In the genomic region with DNA sequence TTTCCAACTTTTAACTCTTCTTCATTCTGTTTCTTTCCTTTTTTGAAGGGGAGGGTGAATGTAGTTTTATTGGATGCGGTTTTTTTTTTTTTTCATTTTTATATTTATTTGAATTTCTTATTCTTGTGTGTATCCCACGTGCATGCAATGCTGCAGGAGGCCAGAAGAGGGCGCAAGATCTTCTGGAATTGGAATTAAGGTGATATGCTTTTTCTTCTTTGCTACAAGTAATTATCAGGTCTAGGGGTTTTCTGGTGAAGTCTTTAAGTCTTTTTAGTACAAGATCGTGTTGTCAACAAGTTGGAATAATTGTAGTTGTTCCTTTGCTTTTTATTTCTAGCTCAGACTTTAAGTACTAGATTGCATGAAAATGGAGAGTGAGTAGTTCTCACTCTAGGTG, we compare ENCODE assay signal across 11 mouse cellular contexts. TPM values are rescaled to one million over a fixed set of nuclear protein-coding genes. Genes with fewer than 3 reads are reported as not detected.
DNase-seq lines count a peak whose midpoint lies in the region; ATAC-seq and TF ChIP-seq lines count a peak whose summit lies in the region.
"Had no signal": no experiment of that assay in that cellular context is flagged by ENCODE, and none has a peak within 500 bp of the region (broad histone marks: within the 10 kb centered on the region; RNA-seq: fewer than 3 reads in every experiment).

No protein-coding gene starts in this region.

- 31% methylated on average over 4 of the region's 4 CpGs for WGBS in cerebellum, adult 2 months
- whole genome bisulfite sequencing in liver, postnatal 0 days (ENCODE audit: insufficient replicate concordance) = 20% methylated on average over 4 of the region's 4 CpGs

- dilution Hi-C loops in CH12.LX (cut with MboI; ENCODE audit: extremely low pct_ligation_motif_present, extremely low pct_unique_long_range_greater_than_20kb, low sequenced_read_pairs) = no loop called here

- no peak overlapping the region for H3K9ac ChIP-seq in CH12.LX (ENCODE audit: insufficient read depth, low read depth)
- no peak overlapping the region for H3K9ac ChIP-seq in liver, postnatal 0 days (replicated peaks)
- H3K9ac ChIP-seq: heart, embryonic 13.5 days; lung, embryonic 15.5 days; stomach, embryonic 15.5 days had no signal

- H3K9me3 ChIP-seq in CH12.LX (replicated peaks; ENCODE audit: low read length) = no peaks in the 10 kb centered on the region
- no peaks in the 10 kb centered on the region for H3K9me3 ChIP-seq in liver, postnatal 0 days (ENCODE audit: low read length)
- H3K9me3 ChIP-seq: heart, embryonic 13.5 days; lung, embryonic 15.5 days; stomach, embryonic 15.5 days had no signal

- no peak overlapping the region for H3K4me2 ChIP-seq in CH12.LX (ENCODE audit: insufficient read depth, low read depth, poor library complexity, severe bottlenecking)
- H3K4me2 ChIP-seq in liver, postnatal 0 days (ENCODE audit: low read depth, low read length) = no peak overlapping the region
- H3K4me2 ChIP-seq: heart, embryonic 13.5 days; lung, embryonic 15.5 days; stomach, embryonic 15.5 days had no signal

- in situ Hi-C loops in CH12.LX (cut with MboI; ENCODE audit: low pct_ligation_motif_present, low pct_unique_long_range_greater_than_20kb, low sequenced_read_pairs) = no loop called here

- peak; percentile 51 for TF ChIP-seq RAD21 in CH12.LX (IDR thresholded peaks at IDR 0.05; ENCODE audit: low read depth, low read length)

- ATAC-seq in liver, postnatal 0 days = no peak

- H3K27ac ChIP-seq in cerebellum, adult 2 months (ENCODE audit: insufficient read depth, low read length) = no peak overlapping the region
- no peak overlapping the region for H3K27ac ChIP-seq in CH12.LX (ENCODE audit: insufficient read depth, low read depth)
- H3K27ac ChIP-seq in cortical plate, adult 2 months (ENCODE audit: insufficient read depth, low read length) = no peak overlapping the region
- H3K27ac ChIP-seq in liver, postnatal 0 days (ENCODE audit: low read depth) = no peak overlapping the region
- H3K27ac ChIP-seq: heart, embryonic 13.5 days; lung, embryonic 15.5 days; stomach, embryonic 15.5 days had no signal

- no peak for TF ChIP-seq POLR2A in cerebellum, adult 2 months (IDR thresholded peaks at IDR 0.05; ENCODE audit: borderline replicate concordance, insufficient read depth, low read length)
- TF ChIP-seq POLR2A in CH12.LX (IDR thresholded peaks at IDR 0.05; ENCODE audit: low read depth, low read length) = no peak
- TF ChIP-seq POLR2A in cortical plate, adult 2 months (IDR thresholded peaks at IDR 0.05; ENCODE audit: extremely low read depth, insufficient read depth, low read length) = no peak

- DNase-seq in cerebellum, adult 2 months = peak; percentile 16 to 31
- DNase-seq in cerebellum, adult 11 months = no peak
- peak; percentile 45 for DNase-seq in layer of hippocampus, adult 11-12 months (ENCODE audit: low spot score)
- no peak for DNase-seq in layer of hippocampus, postnatal 36 days
- DNase-seq in CH12.LX (ENCODE audit: extremely low read depth) = peak; percentile 29
- DNase-seq in liver, postnatal 0 days = peak; percentile 60
- DNase-seq in thymus, postnatal 36 days = peak; percentile 23 to 43

- H3K36me3 ChIP-seq in CH12.LX (replicated peaks in 1 of 2; ENCODE audit: control insufficient read depth in 1 of 2, insufficient read depth in 1 of 2, low read length in 1 of 2) = no peaks in the 10 kb centered on the region
- no peaks in the 10 kb centered on the region for H3K36me3 ChIP-seq in liver, postnatal 0 days (replicated peaks; ENCODE audit: insufficient read depth, low read length)
- H3K36me3 ChIP-seq: heart, embryonic 13.5 days; lung, embryonic 15.5 days; stomach, embryonic 15.5 days had no signal

- H3K4me3 ChIP-seq in cerebellum, adult 2 months (replicated peaks; ENCODE audit: insufficient read depth, low read depth, low read length) = no peak overlapping the region
- H3K4me3 ChIP-seq in CH12.LX (replicated peaks in 1 of 3; ENCODE audit: low read depth in 2 of 3, low read length in 2 of 3, poor library complexity in 1 of 3) = no peak overlapping the region
- no peak overlapping the region for H3K4me3 ChIP-seq in cortical plate, adult 2 months (ENCODE audit: insufficient read depth, low read length)
- no peak overlapping the region for H3K4me3 ChIP-seq in liver, postnatal 0 days (ENCODE audit: low read depth, low read length)
- H3K4me3 ChIP-seq: heart, embryonic 13.5 days; lung, embryonic 15.5 days; stomach, embryonic 15.5 days had no signal

- H3K79me2 ChIP-seq in CH12.LX (replicated peaks; ENCODE audit: control insufficient read depth, extremely low read depth, insufficient read depth, poor library complexity, severe bottlenecking) = no peaks in the 10 kb centered on the region

- no peaks in the 10 kb centered on the region for H3K27me3 ChIP-seq in cerebellum, adult 2 months (ENCODE audit: control insufficient read depth, insufficient read depth, low read length)
- no peaks in the 10 kb centered on the region for H3K27me3 ChIP-seq in CH12.LX (replicated peaks)
- H3K27me3 ChIP-seq in liver, postnatal 0 days (ENCODE audit: insufficient read depth, low read length) = no peaks in the 10 kb centered on the region
- H3K27me3 ChIP-seq: heart, embryonic 13.5 days; lung, embryonic 15.5 days; stomach, embryonic 15.5 days had no signal

- TF ChIP-seq EP300 in CH12.LX (IDR thresholded peaks at IDR 0.05; ENCODE audit: low read length) = no peak
- no peak for TF ChIP-seq EP300 in liver, postnatal 0 days (IDR thresholded peaks at IDR 0.05; ENCODE audit: low read depth)

- TF ChIP-seq CTCF in cerebellum, adult 2 months (IDR thresholded peaks at IDR 0.05; ENCODE audit: borderline replicate concordance, insufficient read depth, low read depth, low read length) = peak; percentile 49; the same call in 1 of the 2 replicates
- peak; percentile 40 to 62 for TF ChIP-seq CTCF in CH12.LX (conservative IDR thresholded peaks at IDR 0.05 in 1 of 2, IDR thresholded peaks at IDR 0.05 in 1 of 2; ENCODE audit: low read depth in 2 of 2, low read length in 2 of 2)
- peak; percentile 57 for TF ChIP-seq CTCF in cortical plate, adult 2 months (IDR thresholded peaks at IDR 0.05; ENCODE audit: extremely low read depth, insufficient read depth, low read length)
- TF ChIP-seq CTCF in liver, postnatal 0 days (IDR thresholded peaks at IDR 0.05; ENCODE audit: low read depth) = peak; percentile 78

- 0 out of 2 replicates have a peak, but pooled peaks cover 2% of the 10 kb centered on the region for H3K4me1 ChIP-seq in cerebellum, adult 2 months (ENCODE audit: control insufficient read depth, insufficient read depth, low read length)
- H3K4me1 ChIP-seq in CH12.LX (ENCODE audit: control insufficient read depth in 1 of 2, insufficient read depth in 2 of 2) = 0 out of 4 replicates have a peak, but pooled peaks cover 0 to 2% of the 10 kb centered on the region in 2 experiments
- H3K4me1 ChIP-seq in cortical plate, adult 2 months (ENCODE audit: control insufficient read depth, insufficient read depth, low read length) = no peaks in the 10 kb centered on the region
- no peaks in the 10 kb centered on the region for H3K4me1 ChIP-seq in liver, postnatal 0 days (ENCODE audit: insufficient read depth)

TF ChIP-seq in CH12.LX, 34 proteins besides CTCF, POLR2A, EP300 and RAD21:
- TF ChIP-seq ZKSCAN1 (IDR thresholded peaks at IDR 0.05; ENCODE audit: borderline replicate concordance, low read depth, low read length) (no peak), SMC3 (IDR thresholded peaks at IDR 0.05; ENCODE audit: low read depth, low read length) (peak; percentile 52), SIN3A (IDR thresholded peaks at IDR 0.05; ENCODE audit: low read length) (no peak), TCF12 (IDR thresholded peaks at IDR 0.05; ENCODE audit: low read depth, low read length) (no peak), UBTF (IDR thresholded peaks at IDR 0.05; ENCODE audit: low read depth, low read length) (no peak), MEF2A (IDR thresholded peaks at IDR 0.05; ENCODE audit: borderline replicate concordance, low read depth, low read length) (no peak), MYC (IDR thresholded peaks at IDR 0.05; ENCODE audit: low read depth, low read length) (0 out of 2 replicates have a peak, but pooled peaks have one; percentile 49), MAFK (IDR thresholded peaks at IDR 0.05; ENCODE audit: insufficient replicate concordance, low read length) (no peak), ZNF384 (IDR thresholded peaks at IDR 0.05; ENCODE audit: low read depth, low read length) (peak; percentile 39; the same call in 1 of the 2 replicates)
TF ChIP-seq in CH12.LX: peak in this region for 3.

RNA-seq across cellular contexts. Expression of a gene that starts 39.9 kb away (rescaled TPM):
- polyA plus RNA-seq in cerebellum, adult 2 months (2012; rRNA removed) = 194 and 201 TPM in 2 replicates
- 100 to 1,000 TPM; 220 to 226 TPM for total RNA-seq in layer of hippocampus, postnatal 36 days (2021)
- total RNA-seq in CH12.LX (2012; rRNA removed) (835 and 931 TPM in 2 replicates), CH12.LX (2014; rRNA removed) (828 and 923 TPM in 2 replicates)
- polyA plus RNA-seq in CH12.LX (2012; ENCODE audit: insufficient read length, low read depth) = 2,454 and 2,884 TPM in 2 replicates
- polyA plus RNA-seq in cortical plate, adult 2 months (2012; rRNA removed) = 179 and 201 TPM in 2 replicates
- polyA plus RNA-seq in liver, postnatal 0 days (2015; fragmentation: Nextera tagmentation; extraction: Ambion mirVana) = 186 and 207 TPM in 2 replicates

Comparison
In these comparisons a context has a peak if more than half of its experiments do, and no peak if none do; other contexts are left out.
1. DNase-seq: peak in cerebellum, adult 2 months (2 of 2), layer of hippocampus, adult 11-12 months (single experiment), CH12.LX (single experiment), liver, postnatal 0 days (single experiment) and thymus, postnatal 36 days (2 of 2); none in cerebellum, adult 11 months (single experiment) and layer of hippocampus, postnatal 36 days (0 of 2).
2. RNA of a gene that starts 39.9 kb away (polyA plus RNA-seq): 2,454 to 2,884 TPM in CH12.LX; 194 to 201 TPM in cerebellum, adult 2 months, 186 to 207 TPM in liver, postnatal 0 days and 179 to 201 TPM in cortical plate, adult 2 months; every median in the first group is over 10 times any median in the second.
3. Peak in every context shown above with its lines, with median percentiles within 50 percentile points of each other: CTCF ChIP-seq.